Mouse (Mus musculus): ENCODE data around the gene H6pd. TPM values are rescaled to one million over a fixed set of nuclear protein-coding genes. Genes with fewer than 3 reads are reported as not detected.

The H6pd gene
- polyA plus RNA-seq, 1 experiment from 2014 or later: 14.9 TPM

DNA sequence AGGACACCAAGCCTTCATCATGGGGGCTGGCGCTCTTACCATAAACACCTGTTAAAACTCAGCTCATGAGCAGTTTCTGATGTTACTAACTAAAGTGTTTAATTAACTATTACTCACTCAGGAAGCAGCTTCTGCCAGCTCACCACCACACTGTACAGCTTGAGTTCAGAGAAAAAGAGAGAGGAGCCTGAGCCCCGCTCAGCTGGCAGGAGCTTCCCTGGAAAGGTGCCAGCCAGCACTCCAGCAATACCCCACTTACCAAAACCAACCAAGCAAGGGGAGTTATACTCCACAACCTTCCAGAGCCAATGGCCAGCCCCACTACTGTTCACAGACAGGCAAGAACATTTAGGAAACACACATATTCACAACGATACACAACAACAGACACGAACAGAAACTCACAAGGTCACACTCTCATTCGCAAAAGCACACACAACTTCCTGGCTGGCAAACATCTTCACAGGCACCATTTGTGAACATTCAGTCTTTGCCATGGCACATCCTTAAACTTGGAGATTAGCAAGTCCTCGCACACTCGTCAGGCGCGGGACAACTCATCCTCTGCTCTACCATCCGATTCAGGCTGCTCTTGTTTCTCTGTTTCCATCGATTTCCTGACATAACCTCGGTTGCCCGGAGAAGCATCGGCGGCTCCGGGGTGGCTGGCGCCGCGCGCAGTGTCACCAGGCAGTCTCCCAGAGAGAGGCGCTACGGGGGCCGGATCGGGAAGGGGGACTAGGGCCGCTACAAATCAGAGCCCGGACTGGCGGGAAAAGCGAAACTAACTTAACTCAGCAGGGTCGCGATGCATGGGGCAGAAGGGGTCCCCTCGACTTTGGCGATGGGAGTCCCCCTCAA, 55.0 kb downstream of the H6pd start:
- Histone ChIP-seq H3K4me1 (ENCODE audit: control insufficient read depth, insufficient read depth, low read length) (peaks cover 12% of the 10 kb centered on the region; the same call in 1 of the 2 replicates), H3K9me3 (replicated peaks; ENCODE audit: control insufficient read depth, low read length) (no peaks in the 10 kb centered on the region), H3K4me3 (replicated peaks; ENCODE audit: low read length) (peak overlapping the region; percentile 71), H3K27me3 (ENCODE audit: control insufficient read depth, insufficient read depth, low read length) (peaks cover 17% of the 10 kb centered on the region; the same call in 1 of the 2 replicates), H3K36me3 (ENCODE audit: control insufficient read depth, insufficient read depth, low read length) (no peaks in the 10 kb centered on the region), H3K9ac (ENCODE audit: low read length) (peak overlapping the region; percentile 91), H3K4me2 (ENCODE audit: low read depth, low read length) (peak overlapping the region; percentile 100), H3K27ac (ENCODE audit: low read length) (peak overlapping the region; percentile 76; the same call in 1 of the 2 replicates)
- WGBS: 4% methylated on average over 32 of the region's 32 CpGs
- ATAC-seq (ENCODE audit: insufficient read depth, low FRiP score): no peak

DNA sequence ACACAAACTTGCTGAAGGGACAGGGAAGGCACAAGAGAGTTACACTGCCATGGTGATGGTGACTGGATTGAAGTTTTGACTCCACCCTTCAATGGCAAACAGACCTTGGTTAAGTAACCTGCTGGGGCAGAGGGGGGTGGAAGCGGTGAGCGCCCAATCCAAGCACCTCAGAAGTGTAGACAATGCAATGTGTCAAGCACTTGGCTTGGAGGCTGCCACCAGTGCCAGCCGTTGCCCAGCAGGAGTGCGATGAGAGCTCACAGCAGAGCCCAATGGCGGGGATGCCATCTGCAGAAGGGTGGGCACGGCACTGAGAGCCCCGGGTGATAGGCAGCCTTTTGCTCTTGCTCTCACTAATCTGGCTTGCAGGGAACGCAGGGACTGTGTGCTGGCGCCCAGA, 56.6 kb downstream of the H6pd start:
- WGBS: 87% methylated on average over 9 of the region's 9 CpGs
- Histone ChIP-seq H3K27ac (ENCODE audit: low read length) (no peak overlapping the region), H3K27me3 (ENCODE audit: control insufficient read depth, insufficient read depth, low read length) (peaks cover 15% of the 10 kb centered on the region; the same call in 1 of the 2 replicates), H3K4me3 (replicated peaks; ENCODE audit: low read length) (no peak overlapping the region), H3K4me2 (ENCODE audit: low read depth, low read length) (no peak overlapping the region), H3K9me3 (replicated peaks; ENCODE audit: control insufficient read depth, low read length) (no peaks in the 10 kb centered on the region), H3K36me3 (ENCODE audit: control insufficient read depth, insufficient read depth, low read length) (no peaks in the 10 kb centered on the region), H3K4me1 (ENCODE audit: control insufficient read depth, insufficient read depth, low read length) (peaks cover 15% of the 10 kb centered on the region; the same call in 1 of the 2 replicates), H3K9ac (ENCODE audit: low read length) (no peak overlapping the region)
- no peak for ATAC-seq (ENCODE audit: insufficient read depth, low FRiP score)

DNA sequence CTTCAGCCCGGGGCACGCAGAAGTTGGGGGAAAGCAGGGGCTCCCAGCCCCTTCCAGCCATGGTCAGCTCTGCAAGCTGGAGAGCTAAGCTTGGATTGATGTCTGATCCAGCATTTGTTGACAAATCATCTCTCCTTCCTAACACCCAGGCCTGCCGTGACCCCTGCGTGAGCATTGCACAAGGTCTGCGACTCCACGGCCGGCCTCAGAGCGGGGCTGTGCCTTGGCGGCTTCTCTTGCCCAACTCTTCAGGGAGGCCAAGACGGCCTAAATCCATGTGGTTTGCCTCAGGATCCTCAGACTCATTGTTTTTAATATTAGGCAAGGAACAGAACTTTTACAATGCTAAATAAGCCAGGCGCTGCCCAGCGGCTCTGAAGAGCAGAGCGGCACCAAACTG, 57.6 kb downstream of the H6pd start:
- WGBS: 85% methylated on average over 13 of the region's 13 CpGs
- peaks cover 15% of the 10 kb centered on the region for H3K4me1 ChIP-seq (ENCODE audit: control insufficient read depth, insufficient read depth, low read length)
- no peak overlapping the region for H3K27ac ChIP-seq (ENCODE audit: low read length)
- no peak overlapping the region for H3K9ac ChIP-seq (ENCODE audit: low read length)
- peaks cover 6% of the 10 kb centered on the region; the same call in 1 of the 2 replicates for H3K27me3 ChIP-seq (ENCODE audit: control insufficient read depth, insufficient read depth, low read length)
- H3K4me3 ChIP-seq (replicated peaks; ENCODE audit: low read length): no peak overlapping the region
- ATAC-seq (ENCODE audit: insufficient read depth, low FRiP score): no peak
- H3K4me2 ChIP-seq (ENCODE audit: low read depth, low read length): no peak overlapping the region
- no peaks in the 10 kb centered on the region for H3K36me3 ChIP-seq (ENCODE audit: control insufficient read depth, insufficient read depth, low read length)
- H3K9me3 ChIP-seq (replicated peaks; ENCODE audit: control insufficient read depth, low read length): no peaks in the 10 kb centered on the region

DNA sequence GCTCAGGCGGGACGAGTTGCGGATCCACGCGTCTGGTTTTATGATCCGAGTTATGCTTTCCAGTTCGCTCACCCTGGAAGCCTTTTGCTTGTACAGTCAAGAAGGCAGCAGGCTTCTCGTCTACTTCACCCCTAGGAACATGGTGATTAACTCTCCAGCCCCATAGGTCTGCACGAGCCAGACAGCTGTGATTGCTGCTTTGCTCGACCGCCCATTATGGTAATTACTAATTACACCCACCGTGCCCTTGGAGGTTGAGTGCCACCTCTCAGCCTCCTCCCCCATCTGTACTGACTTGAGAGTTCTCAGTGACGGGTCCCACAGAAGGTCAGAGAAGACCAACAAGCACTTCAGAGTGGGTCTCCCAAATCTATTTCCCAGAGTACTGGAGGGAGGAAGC, 59.1 kb downstream of the H6pd start:
- peaks cover 28% of the 10 kb centered on the region for H3K4me1 ChIP-seq (ENCODE audit: control insufficient read depth, insufficient read depth, low read length)
- no peak overlapping the region for H3K27ac ChIP-seq (ENCODE audit: low read length)

DNA sequence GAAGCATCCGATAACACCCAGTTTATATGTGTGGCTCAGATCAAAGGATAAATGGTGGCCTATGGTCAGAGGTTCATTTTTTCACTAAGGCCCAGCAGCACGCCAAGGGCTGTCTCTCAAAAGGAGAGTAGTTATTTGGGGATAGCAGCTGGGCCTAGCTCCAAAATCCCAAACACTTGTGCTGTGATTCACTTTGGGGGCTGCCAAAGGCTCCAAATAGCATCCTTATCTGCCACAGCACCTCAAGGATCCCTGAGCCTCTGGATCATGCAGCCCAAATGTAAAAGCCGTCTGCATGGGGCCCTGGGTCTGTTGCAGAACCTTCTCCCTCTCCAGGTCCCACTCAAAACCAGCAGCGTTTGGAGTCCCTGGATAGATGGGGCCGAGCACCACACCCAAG, 60.7 kb downstream of the H6pd start:
- H3K9ac ChIP-seq (ENCODE audit: low read length): no peak overlapping the region
- no peak for ATAC-seq (ENCODE audit: insufficient read depth, low FRiP score)
- H3K27ac ChIP-seq (ENCODE audit: low read length): no peak overlapping the region
- H3K4me1 ChIP-seq (ENCODE audit: control insufficient read depth, insufficient read depth, low read length): peaks cover 29% of the 10 kb centered on the region
- WGBS: 65% methylated on average over 5 of the region's 5 CpGs
- no peak overlapping the region for H3K4me3 ChIP-seq (replicated peaks; ENCODE audit: low read length)
- no peaks in the 10 kb centered on the region for H3K9me3 ChIP-seq (replicated peaks; ENCODE audit: control insufficient read depth, low read length)
- H3K4me2 ChIP-seq (ENCODE audit: low read depth, low read length): no peak overlapping the region
- no peaks in the 10 kb centered on the region for H3K36me3 ChIP-seq (ENCODE audit: control insufficient read depth, insufficient read depth, low read length)
- H3K27me3 ChIP-seq (ENCODE audit: control insufficient read depth, insufficient read depth, low read length): no peaks in the 10 kb centered on the region

More for the DNA sequence above, 59.1 kb downstream of the H6pd start:
- Histone ChIP-seq H3K4me2 (ENCODE audit: low read depth, low read length) (no peak overlapping the region), H3K9me3 (replicated peaks; ENCODE audit: control insufficient read depth, low read length) (no peaks in the 10 kb centered on the region), H3K36me3 (ENCODE audit: control insufficient read depth, insufficient read depth, low read length) (no peaks in the 10 kb centered on the region), H3K4me3 (replicated peaks; ENCODE audit: low read length) (no peak overlapping the region), H3K9ac (ENCODE audit: low read length) (no peak overlapping the region), H3K27me3 (ENCODE audit: control insufficient read depth, insufficient read depth, low read length) (no peaks in the 10 kb centered on the region)
- 78% methylated on average over 13 of the region's 13 CpGs for WGBS
- ATAC-seq (ENCODE audit: insufficient read depth, low FRiP score): no peak

DNA sequence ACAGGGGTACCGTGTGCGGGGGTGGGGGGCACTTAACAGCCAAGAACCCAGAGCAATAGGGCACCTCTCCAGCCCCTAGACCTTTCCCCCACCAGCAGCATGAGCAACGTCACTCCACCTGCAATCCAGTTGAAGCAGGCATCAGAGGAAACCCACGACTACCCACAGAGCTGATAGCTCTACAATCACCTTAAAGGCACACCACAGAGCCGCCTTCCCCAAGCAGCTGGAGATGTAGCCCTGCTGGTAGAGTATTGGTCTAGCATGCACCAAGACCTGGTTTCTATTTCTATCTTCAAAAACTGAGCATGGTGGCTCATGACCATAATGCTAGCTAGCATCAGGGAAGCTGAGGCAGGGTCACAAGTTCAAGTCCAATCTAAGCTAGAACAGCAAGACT, 61.4 kb downstream of the H6pd start:
- Histone ChIP-seq H3K4me2 (ENCODE audit: low read depth, low read length) (no peak overlapping the region), H3K4me3 (replicated peaks; ENCODE audit: low read length) (no peak overlapping the region), H3K27ac (ENCODE audit: low read length) (no peak overlapping the region), H3K9me3 (replicated peaks; ENCODE audit: control insufficient read depth, low read length) (no peaks in the 10 kb centered on the region), H3K27me3 (ENCODE audit: control insufficient read depth, insufficient read depth, low read length) (no peaks in the 10 kb centered on the region), H3K9ac (ENCODE audit: low read length) (no peak overlapping the region), H3K4me1 (ENCODE audit: control insufficient read depth, insufficient read depth, low read length) (peaks cover 35% of the 10 kb centered on the region), H3K36me3 (ENCODE audit: control insufficient read depth, insufficient read depth, low read length) (no peaks in the 10 kb centered on the region)
- ATAC-seq (ENCODE audit: insufficient read depth, low FRiP score): no peak
- WGBS: 83% methylated on average over 5 of the region's 5 CpGs

DNA sequence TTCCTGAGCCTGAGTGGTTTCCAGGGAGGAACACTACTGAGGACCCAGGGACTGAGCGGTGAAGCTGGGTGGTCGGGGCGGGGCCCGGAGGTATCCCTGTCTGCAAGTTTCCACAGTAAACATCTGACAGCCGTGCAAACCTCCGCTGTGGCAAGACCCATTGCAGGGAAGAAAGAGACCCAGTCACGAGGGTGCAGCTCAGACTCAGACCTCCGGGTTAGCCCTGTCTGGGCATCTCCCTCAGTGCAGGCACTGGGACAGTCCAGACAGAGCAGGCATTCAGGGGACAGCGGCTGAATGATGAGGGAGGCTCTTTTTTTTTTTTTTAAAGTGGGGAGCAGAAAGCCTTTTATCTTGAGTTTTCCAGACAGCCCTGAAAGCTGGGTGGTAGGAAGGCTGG, 63.6 kb downstream of the H6pd start:
- no peak overlapping the region for H3K9ac ChIP-seq (ENCODE audit: low read length)
- ATAC-seq (ENCODE audit: insufficient read depth, low FRiP score): 0 out of 2 replicates have a peak, but pooled peaks have one; percentile 31
- no peaks in the 10 kb centered on the region for H3K36me3 ChIP-seq (ENCODE audit: control insufficient read depth, insufficient read depth, low read length)
- H3K4me2 ChIP-seq (ENCODE audit: low read depth, low read length): no peak overlapping the region
- H3K27me3 ChIP-seq (ENCODE audit: control insufficient read depth, insufficient read depth, low read length): no peaks in the 10 kb centered on the region
- no peaks in the 10 kb centered on the region for H3K9me3 ChIP-seq (replicated peaks; ENCODE audit: control insufficient read depth, low read length)
- peak overlapping the region; percentile 65; the same call in 1 of the 2 replicates for H3K27ac ChIP-seq (ENCODE audit: low read length)
- H3K4me3 ChIP-seq (replicated peaks; ENCODE audit: low read length): no peak overlapping the region
- H3K4me1 ChIP-seq (ENCODE audit: control insufficient read depth, insufficient read depth, low read length): peaks cover 42% of the 10 kb centered on the region
- WGBS: 28% methylated on average over 9 of the region's 9 CpGs

DNA sequence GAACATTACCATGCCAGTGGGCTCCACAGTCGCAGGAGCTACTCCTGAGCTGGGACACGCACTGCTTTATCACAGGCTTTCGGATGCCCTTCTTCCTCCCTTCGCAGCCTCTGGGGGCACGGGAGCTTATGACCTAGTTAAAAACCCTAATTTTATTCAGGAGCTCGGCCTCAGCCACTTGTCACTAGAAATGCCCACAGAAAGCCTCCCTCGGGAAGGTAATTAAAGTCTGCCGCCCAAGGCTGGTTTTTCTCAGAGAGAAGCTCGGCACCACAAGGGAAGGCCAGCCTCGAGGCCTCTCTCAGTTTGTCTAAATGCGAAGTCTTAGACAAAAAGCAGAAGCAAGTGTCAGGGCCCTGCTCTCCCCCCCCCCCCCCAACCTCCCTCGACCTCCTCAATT, 64.6 kb downstream of the H6pd start:
- Histone ChIP-seq H3K9me3 (replicated peaks; ENCODE audit: control insufficient read depth, low read length) (no peaks in the 10 kb centered on the region), H3K27me3 (ENCODE audit: control insufficient read depth, insufficient read depth, low read length) (no peaks in the 10 kb centered on the region), H3K4me3 (replicated peaks; ENCODE audit: low read length) (no peak overlapping the region), H3K9ac (ENCODE audit: low read length) (peak overlapping the region; percentile 30; the same call in 1 of the 2 replicates), H3K4me2 (ENCODE audit: low read depth, low read length) (no peak overlapping the region), H3K4me1 (ENCODE audit: control insufficient read depth, insufficient read depth, low read length) (peaks cover 44% of the 10 kb centered on the region), H3K36me3 (ENCODE audit: control insufficient read depth, insufficient read depth, low read length) (no peaks in the 10 kb centered on the region), H3K27ac (ENCODE audit: low read length) (peak overlapping the region; percentile 65)
- 48% methylated on average over 12 of the region's 12 CpGs for WGBS
- no peak for ATAC-seq (ENCODE audit: insufficient read depth, low FRiP score)

All from stomach, embryonic 16.5 days (tissue).